Mouse (Mus musculus) erythroid progenitor cell, adult 5-6 weeks (primary cell): ENCODE data around the gene Pnpla6. TPM values are rescaled to one million over a fixed set of nuclear protein-coding genes. Genes with fewer than 3 reads are reported as not detected.

Experiments used
- ATAC-seq: replicated peaks from 2 replicates; pipeline ENCODE4 v1.8.0; 2016; ENCODE audit warnings: moderate number of reproducible peaks, mild to moderate bottlenecking, moderate TSS enrichment, inconsistent platforms; ENCODE audit not compliant: poor library complexity, low FRiP score, severe bottlenecking
- total RNA-seq, 2 experiments: library from RNA; stranded (forward) in 1 of 2; stranded (reverse) in 1 of 2; fragments of 150-400 nt in 1 of 2; fragments of 186-747, 209-891 nt in 1 of 2; gene quantifications; 2 replicates each; pipeline versions ENCODE4 v1.2.3 to v1.2.4; 2015 to 2017; ENCODE audit warnings: low replicate concordance in 2 of 2

Gene Pnpla6
- total RNA-seq, 2 experiments from 2014 or later, result 110 to 272 TPM

DNA sequence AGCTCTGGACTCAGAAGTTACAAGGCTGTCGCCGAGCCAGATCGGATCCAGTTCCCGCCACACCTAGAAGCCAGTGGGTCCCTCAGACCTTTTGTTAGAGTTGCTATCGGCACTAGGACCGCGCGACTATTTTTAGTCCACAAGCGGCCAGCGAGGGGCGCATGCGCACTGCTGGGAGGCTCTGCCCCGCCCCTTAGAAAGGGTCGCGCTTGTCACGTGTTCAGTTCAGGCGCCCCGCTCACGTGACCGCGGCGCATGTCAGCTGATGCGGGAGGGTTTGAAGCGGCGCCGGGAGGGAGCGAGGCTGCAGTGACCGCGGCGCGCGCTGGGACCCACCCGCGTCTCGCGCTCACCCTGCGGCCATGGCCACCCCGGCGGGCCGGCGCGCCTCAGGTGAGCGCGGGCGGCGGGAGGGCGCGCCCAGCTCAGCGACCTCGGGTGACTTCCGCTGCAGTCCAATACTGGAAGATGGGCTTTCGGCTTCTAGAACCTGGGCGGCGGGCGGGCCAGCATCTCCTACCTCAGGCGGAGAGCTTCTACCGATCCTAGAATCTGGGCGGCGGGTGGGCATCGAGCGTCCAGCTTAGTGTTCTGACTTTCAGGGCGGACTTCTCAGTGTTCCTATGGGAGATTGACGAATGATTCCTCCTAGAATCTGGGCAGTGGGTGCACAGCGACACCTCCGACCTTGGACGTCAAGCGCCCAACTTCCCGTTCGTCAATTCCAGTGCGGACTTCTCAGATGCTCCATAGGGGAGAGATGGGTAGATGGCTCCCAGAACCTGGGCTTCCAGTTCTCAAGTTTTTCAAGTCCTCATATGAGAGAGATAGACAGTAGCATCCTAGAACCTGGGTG, 14.7 kb upstream of the Pnpla6 start, which contains the start of gene Mcoln1:
Gene Mcoln1 (plus strand): TSS at position 223 of the 856 bp plus-strand sequence.
- peak; percentile 88 for ATAC-seq

DNA sequence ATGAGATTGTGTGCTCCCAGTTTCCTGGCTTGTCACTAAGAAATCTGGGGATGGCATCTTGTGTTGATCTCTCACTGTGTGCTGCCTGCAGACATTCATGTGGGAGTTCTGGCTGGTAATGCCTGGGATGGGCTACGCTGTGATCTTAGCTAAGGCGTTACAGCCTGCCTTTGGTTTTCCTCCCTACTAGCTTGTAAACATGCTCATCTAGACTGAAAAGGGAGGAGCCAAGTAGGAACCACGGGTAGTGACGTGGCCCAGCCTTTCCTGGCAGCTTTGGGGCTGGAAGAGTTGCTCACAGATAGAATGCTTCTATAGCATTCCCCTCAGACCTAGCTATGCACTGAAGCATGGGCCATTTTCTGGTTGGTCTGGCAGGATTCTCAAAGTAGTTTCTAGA, 13.0 kb upstream of the Pnpla6 start:
- 0 out of 2 replicates have a peak, but pooled peaks have one; percentile 35 for ATAC-seq

DNA sequence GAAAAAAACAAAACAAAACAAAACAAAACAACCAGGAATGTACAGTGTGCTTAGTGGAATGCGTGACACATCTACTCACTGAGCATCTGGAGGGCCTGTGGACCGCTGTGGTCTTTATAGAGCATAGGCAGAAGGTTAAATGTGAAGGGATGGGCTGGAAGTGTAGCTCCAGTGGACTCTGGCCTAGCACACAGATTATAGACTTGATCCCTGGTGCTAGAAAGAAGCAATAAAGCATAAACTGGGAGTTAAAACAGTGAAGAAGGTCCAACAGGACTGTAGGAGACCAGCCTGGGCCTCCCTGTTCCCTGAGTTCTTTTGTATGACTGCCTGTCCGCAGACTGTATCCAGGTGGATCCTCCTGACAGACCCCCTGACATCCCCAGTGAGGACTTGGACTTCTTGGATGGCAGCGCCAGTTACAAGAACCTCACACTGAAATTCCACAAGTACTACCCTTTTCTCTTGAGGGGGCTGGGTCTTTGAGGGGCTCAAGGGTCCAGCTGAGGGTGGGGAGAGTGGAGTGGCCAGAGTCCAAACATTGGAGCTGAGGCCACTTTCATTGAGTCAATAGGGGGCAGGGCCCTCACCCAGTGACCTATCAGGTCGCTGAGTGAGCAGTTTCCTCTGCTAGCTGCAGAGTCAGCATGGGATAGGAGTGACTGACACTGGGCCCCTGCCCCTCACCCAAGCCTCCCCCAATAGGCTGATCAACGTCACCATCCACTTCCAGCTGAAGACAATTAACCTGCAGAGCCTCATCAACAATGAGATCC, 7.0 kb upstream of the Pnpla6 start:
- no peak for ATAC-seq

DNA sequence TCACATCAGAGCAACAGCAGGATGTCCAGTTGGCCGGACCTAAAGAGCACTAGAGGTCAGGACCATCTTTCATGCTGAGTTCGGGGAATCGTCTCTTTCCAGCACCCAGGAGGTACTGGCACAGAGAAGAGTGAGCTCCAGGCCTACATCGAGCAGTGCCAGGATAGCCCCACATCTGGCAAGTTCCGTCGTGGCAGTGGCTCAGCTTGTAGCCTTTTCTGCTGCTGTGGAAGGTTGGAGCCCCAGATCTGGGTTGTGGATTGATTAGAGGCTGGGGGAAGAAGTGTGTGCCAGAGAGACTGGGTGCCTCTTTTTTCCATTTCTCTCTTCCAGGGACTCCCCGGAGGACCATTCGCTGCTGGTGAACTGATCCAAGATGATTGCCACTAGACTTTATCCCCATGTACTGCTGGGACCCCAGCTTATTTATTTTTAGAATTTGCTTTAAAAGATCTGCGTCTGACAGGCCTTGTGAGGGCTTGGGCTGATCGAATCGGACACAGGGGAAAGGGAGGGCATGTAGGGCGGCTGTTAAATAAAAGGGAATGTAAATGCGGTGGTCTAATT, 420 bp upstream of the Pnpla6 start:
- no peak for ATAC-seq

DNA sequence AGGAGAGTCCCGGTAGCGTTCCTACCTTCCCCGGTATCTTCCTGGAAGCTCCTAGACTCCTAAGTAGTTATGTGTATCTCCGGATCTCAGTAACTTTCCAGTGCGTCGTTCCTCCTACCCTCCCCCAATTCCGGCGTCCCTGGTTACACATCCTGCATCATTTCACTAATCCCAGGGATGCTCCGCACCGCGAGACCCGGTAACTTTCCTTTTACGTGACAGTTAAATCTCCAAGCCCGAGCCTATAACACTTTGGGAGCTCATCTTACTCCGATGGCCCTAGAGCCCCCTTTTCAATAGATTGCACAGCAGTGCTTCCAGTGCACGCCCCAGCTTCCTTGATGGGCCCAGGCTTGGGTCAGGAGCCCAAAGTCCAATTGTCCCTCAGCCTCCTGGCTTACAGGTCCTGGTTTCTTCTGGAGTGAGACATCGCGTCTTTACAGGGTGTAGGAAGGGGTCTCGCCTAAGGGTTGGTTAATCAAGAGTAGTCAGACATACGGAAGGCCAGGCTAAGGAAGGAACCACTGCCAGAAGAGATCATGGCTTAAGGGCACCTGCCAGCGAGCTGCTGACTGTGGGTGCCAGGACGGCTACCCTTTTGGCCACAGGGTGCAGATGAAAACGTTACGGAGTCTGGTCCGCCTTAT, 710 bp downstream of the Pnpla6 start:
- peak; percentile 48 for ATAC-seq

DNA sequence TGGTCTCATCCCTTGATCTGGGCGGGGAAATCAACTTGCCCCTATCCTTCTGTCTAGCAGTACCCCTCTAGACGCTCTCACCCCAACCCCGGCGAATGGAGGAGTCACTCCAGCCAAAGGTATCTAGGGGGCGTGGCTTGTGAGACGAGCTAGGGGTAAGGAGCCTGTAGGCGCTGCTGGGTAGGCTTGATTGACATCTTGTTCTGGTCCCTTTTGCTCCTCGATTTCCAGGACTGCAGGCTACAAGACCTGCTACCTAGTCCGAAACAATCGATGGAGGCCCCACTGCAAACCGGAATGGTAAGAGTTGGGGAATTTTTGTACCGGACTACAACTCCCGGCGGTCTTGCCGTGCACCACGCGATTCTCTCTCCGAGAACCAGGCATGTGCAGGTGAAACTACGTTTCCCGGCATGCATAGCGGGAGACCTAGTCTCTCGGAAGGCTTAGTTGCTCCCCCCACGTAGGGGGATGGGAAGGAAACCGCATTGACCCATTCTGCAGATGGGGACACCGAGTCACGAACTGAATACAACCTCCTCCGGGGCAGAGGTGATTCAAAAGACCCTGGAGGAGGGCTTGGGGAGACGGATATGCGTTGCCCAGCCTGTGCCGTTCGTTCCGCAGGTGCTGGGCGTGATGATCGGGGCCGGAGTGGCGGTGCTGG, 1.4 kb downstream of the Pnpla6 start:
- ATAC-seq, result peak; percentile 81

DNA sequence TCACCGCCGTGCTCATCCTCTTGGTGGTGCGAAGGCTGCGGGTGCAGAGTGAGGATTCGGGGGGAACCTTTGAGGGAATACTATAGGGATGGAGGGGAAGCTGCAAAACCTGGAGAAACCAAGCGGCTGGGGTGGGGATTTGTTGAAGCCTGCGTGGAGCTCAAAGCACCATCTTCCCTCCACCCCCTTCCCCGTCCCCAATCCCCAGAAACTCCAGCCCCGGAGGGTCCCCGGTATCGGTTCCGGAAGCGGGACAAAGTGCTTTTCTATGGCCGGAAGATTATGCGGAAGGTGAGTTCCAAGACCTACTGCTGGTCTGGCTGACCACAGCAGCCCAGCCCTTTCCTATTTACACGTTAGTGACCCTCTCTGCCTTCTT, 1.9 kb downstream of the Pnpla6 start:
- ATAC-seq, result no peak

DNA sequence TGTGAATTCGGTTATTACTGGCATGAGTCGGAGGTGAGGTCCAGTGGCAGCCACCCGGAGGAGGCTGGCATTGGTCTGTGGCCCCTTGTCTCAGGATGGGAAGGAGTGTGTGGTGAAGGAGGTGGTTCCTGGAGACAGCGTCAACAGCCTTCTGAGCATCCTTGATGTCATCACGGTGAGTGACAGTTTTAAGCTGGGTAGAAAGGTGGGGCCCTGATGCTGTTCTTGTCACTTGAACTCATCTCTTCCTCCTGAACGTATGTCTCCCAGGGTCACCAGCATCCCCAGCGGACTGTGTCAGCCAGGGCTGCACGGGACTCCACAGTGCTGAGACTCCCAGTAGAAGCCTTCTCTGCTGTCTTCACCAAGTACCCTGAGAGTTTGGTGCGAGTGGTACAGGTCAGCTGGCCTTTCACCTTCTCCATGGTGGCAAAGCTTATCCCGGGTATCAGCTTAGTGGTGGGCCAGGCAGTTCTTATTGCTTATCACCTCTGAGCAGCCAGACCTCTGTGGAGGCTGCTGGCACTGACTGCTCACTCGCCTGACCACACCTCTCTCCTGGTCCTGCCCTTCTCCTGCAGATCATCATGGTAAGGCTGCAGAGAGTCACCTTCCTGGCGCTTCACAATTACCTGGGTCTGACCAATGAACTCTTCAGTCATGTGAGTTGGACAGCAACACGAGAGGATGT, 7.0 kb downstream of the Pnpla6 start:
- peak; percentile 95 for ATAC-seq

DNA sequence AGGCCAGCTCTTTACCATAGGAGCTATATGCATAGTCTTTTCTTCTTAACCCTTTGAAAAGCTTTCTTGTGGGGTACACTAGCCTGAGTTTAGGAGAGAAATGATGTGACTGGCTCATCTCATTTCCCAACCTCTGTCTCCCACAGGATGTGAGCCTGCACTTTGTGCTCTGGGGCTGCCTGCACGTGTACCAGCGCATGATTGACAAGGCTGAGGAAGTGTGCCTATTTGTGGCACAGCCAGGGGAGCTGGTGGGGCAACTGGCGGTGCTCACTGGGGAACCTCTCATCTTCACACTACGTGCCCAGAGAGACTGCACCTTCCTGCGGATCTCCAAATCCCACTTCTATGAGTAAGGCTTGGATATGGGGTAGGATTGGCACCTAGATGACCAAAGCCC, 15.6 kb downstream of the Pnpla6 start:
- no peak for ATAC-seq

DNA sequence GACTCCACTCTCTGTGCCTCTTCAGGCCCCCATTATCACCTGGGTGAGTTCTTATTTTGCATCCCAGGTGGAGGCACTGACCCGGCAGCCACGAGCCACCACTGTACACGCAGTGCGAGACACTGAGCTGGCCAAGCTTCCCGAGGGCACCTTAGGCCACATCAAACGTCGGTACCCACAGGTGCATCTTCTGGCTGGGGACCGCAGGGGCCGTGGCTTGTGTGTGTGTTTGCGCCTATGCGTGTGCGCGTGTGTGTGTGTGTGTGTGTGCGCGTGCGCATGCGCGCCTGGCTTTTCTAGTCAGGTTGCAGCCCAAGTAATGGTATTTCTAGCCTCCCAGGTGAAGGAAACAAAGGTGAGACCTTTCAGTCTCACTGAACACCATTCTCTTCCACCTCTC, 16.8 kb downstream of the Pnpla6 start:
- no peak for ATAC-seq

DNA sequence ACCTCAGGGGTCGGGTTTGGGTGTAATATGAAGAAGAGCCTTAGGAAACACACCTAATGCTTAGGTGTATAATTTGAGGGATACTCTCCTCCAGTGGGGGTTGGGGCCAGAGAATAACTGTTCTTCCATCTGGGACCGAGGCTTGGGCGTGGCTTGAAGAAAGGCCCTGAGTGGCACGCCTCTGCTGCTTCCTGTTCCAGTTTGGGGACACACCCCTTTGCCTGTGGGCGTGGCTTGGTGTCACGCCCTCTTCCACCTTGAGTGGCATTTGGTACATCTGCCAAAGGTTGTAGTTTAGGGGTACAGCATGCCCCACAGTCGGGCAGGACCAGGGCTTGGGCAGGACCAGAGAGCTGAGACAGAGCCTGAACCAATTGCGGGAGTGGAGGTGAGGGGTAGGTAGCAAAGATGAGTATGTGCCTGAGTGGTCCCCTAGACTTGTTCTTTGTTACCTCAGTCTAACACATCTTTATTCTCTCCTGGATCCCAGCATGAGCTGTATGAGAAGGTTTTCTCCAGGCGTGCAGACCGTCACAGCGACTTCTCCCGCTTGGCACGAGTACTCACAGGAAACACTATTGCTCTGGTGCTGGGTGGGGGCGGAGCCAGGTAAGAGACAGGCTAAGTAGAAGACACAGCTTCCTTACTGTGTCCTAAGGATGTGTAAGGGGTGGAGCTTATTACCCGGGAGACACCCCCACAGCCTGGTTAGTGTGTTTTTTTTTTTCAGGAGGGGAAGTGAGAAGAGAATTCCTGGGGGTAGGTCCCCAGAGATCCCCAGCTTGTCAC, 21.1 kb downstream of the Pnpla6 start:
- peak; percentile 90 for ATAC-seq

DNA sequence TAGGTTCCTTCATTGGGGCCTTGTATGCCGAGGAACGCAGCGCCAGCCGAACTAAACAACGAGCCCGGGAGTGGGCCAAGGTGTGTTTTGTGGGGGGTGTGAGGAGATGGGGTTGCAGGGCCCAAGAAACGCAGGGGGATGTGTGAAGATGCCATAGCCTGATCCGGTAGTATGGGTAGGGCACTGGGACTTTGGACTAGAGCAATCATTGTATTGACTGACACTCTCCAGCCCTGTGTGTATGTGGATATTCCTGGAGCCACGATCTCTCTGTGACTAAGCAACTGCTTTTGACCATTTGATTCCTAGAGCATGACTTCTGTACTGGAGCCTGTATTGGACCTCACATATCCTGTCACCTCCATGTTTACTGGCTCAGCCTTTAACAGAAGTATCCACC, 21.8 kb downstream of the Pnpla6 start:
- no peak for ATAC-seq

DNA sequence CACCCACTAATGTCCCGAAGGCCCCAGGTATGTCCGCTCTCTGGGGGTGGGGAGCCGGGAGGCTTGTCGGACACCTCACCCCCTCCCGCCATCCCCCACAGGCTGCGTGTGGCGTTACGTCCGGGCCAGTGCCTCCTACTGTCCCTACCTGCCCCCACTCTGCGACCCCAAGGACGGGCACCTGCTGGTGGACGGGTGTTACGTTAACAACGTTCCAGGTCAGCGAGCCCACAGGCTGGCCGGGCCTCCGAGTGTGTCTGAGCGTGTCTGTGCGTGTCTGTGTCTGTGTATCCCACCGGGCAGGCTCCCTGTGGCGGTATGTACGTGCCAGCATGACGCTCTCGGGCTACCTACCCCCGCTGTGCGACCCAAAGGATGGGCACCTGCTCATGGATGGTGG, 22.5 kb downstream of the Pnpla6 start:
- no peak for ATAC-seq

DNA sequence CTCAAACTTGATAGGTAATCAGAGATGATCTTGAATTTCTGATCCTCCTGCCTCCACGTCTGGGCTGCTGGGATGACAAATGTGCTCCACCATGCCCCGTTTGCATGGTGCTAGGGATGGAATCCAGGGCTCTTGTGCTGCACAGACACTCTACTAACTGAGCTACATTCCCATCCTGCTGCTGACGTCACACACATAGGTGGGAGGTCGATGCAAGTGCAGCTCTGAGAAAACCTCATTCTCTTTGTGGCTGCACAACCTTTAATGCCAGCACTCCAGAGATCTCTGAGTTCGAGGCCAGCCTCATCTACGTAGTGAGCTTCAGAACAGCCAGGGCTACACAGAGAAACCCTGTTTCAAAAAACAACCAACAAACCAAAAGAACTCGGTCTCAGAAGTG, 24.0 kb downstream of the Pnpla6 start:
- ATAC-seq, result no peak

DNA sequence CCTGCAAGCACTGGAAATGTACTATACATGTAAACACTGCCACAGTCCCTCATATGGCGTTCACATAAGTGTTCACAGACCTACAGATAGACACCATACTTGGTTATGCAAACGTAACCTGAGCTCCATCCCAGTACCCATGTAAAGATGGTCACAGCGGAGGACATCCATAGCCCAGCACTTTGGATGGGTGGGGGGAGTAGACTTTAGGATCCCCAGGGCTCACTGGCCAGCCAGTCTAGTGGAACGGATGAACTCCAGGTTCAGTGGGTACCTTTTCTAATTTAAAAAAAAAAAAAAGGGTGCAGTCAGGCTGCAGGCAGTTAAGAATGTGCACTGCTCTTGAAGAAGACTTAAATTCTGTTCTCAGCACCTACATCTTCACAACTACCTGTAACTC, 24.9 kb downstream of the Pnpla6 start:
- ATAC-seq, result no peak

DNA sequence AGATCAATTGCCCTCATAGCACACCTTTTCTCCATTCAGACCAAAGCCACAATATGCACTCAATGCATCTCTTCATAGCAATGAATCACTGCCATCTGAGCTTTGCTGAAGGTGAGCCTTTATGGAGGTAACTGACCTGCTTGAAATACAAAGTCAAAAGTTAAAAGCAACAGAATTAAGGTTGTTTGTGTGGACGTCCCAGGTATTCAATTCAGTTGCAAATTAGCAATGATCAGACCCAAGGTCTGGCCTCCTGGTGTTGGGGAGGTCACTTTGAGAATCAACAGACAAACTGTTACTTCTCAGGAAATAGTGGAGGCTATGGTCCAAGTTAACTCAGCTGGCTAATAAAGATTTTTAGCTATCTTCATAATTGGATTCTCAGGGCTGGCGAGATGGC, 31.3 kb downstream of the Pnpla6 start:
- ATAC-seq, result no peak

DNA sequence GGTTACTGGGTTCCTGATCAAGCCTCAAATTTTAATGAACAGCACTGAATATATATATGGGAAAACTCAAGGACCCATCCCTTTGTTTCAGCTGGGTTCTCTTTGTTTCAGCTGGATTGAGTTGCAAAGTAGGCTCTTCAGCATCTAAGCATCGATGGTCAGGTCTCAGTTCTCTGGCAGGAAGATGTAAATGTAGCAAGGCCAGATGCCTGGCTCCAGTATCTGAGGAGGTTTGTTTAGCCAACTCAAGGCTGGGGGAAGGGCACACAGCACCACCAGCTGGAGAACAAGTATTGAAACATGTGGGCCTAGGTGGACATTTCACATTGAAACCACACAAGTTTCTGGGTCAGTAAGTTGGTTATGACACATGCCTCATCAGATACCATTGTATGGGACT, 37.1 kb downstream of the Pnpla6 start:
- ATAC-seq, result no peak

DNA sequence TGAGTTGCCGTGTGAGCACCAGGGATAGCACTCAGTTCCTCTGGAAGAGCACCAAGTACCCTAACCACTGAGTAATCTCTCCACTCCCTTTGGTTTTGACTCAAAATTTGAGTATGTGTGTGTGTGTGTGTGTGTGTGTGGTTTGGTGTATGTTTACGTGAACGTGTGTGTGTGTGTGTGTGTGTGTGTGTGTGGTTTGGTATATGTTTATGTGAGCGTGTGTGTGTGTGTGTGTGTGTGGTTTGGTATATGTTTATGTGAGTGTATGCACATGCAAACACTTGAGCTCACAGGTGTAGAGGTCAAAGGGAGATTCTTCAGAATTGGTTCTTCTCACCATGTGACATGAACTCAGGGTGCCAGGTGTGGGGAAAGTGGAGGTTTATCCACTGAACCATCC, 40.9 kb downstream of the Pnpla6 start:
- ATAC-seq, result peak; percentile 79
